Mouse (Mus musculus): ENCODE measurements around the gene Pon3. TPM values are rescaled to one million over a fixed set of nuclear protein-coding genes. Genes with fewer than 3 reads are reported as not detected.
"Not testable (repeated sequence)": the region's sequence is repeated elsewhere in the genome, so short reads cannot be mapped to it uniquely, and the experiment has no call there.

Pon3 gene
- polyA plus RNA-seq, 1 experiment from 2014 or later: 35.2 TPM

DNA sequence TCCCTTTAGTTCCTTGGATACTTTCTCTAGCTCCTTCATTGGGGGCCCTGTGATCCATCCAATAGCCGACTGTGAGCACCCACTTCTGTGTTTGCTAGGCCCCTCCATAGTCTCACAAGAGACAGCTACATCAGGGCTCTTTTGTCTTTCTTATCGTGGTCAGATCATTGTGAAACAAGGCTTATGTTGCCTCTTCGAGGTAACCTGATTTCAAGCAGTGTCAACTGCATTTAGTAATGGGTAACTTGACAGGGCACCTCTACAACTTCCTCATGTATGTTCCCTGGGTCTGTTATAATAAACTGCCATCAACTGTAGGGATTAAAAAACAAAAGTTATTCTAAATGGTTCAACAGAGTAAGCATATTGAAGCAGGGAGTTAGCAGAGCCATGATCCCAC, 21.5 kb downstream of the Pon3 start:
- Histone ChIP-seq H3K36me3 (ENCODE audit: control insufficient read depth, insufficient read depth, low read length) (peaks cover 4% of the 10 kb centered on the region; the same call in 1 of the 2 replicates), H3K9ac (ENCODE audit: low read depth, low read length) (no peak overlapping the region), H3K9me3 (replicated peaks; ENCODE audit: control insufficient read depth, low read length) (no peaks in the 10 kb centered on the region), H3K27me3 (ENCODE audit: control insufficient read depth, insufficient read depth, low read length) (no peaks in the 10 kb centered on the region), H3K4me2 (no peak overlapping the region), H3K27ac (ENCODE audit: low read depth, low read length) (no peak overlapping the region), H3K4me1 (ENCODE audit: control insufficient read depth, insufficient read depth, low read length) (no peaks in the 10 kb centered on the region), H3K4me3 (ENCODE audit: low read depth, low read length) (no peak overlapping the region)
- WGBS (ENCODE audit: insufficient replicate concordance): 84% methylated on average over 3 of the region's 3 CpGs
- no peak for ATAC-seq (replicated peaks; ENCODE audit: insufficient number of reproducible peaks, low FRiP score, low TSS enrichment)

GRCm38 (mm10) chr6:5233812-5234211, 22.3 kb downstream of the Pon3 start:
- H3K9me3 ChIP-seq (replicated peaks; ENCODE audit: control insufficient read depth, low read length): no peaks in the 10 kb centered on the region
- H3K4me2 ChIP-seq: no peak overlapping the region
- no peak overlapping the region for H3K27ac ChIP-seq (ENCODE audit: low read depth, low read length)
- peaks cover 7% of the 10 kb centered on the region for H3K36me3 ChIP-seq (ENCODE audit: control insufficient read depth, insufficient read depth, low read length)
- ATAC-seq (replicated peaks; ENCODE audit: insufficient number of reproducible peaks, low FRiP score, low TSS enrichment): no peak
- no peaks in the 10 kb centered on the region for H3K4me1 ChIP-seq (ENCODE audit: control insufficient read depth, insufficient read depth, low read length)
- H3K27me3 ChIP-seq (ENCODE audit: control insufficient read depth, insufficient read depth, low read length): no peaks in the 10 kb centered on the region
- H3K9ac ChIP-seq (ENCODE audit: low read depth, low read length): no peak overlapping the region
- H3K4me3 ChIP-seq (ENCODE audit: low read depth, low read length): no peak overlapping the region
- WGBS (ENCODE audit: insufficient replicate concordance): 90% methylated on average over 1 of the region's 1 CpGs

DNA sequence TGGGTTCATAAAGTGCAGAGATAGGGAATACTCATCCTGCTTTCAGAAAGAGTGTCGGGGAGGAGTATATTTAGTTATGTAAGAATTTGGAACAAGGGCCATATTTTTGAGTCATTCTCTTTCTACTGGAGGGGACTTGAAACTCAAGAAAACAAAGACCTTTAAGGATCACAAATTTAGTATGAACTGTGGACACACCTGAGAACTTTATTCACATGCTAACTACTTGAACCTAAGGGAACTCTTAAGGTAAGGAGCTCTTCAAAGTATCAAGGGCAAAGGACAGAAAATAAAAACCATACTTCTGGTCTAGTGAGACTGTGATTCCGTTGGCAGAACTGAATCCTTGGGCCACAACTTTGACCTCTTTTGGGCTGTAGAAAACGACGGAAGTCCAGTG, 24.1 kb downstream of the Pon3 start:
- 83% methylated on average over 4 of the region's 4 CpGs for WGBS (ENCODE audit: insufficient replicate concordance)
- no peaks in the 10 kb centered on the region for H3K4me1 ChIP-seq (ENCODE audit: control insufficient read depth, insufficient read depth, low read length)
- no peaks in the 10 kb centered on the region for H3K9me3 ChIP-seq (replicated peaks; ENCODE audit: control insufficient read depth, low read length)
- H3K27me3 ChIP-seq (ENCODE audit: control insufficient read depth, insufficient read depth, low read length): no peaks in the 10 kb centered on the region
- no peak for ATAC-seq (replicated peaks; ENCODE audit: insufficient number of reproducible peaks, low FRiP score, low TSS enrichment)
- H3K9ac ChIP-seq (ENCODE audit: low read depth, low read length): no peak overlapping the region
- H3K36me3 ChIP-seq (ENCODE audit: control insufficient read depth, insufficient read depth, low read length): peaks cover 11% of the 10 kb centered on the region
- no peak overlapping the region for H3K4me3 ChIP-seq (ENCODE audit: low read depth, low read length)
- no peak overlapping the region for H3K4me2 ChIP-seq
- no peak overlapping the region for H3K27ac ChIP-seq (ENCODE audit: low read depth, low read length)

GRCm38 (mm10) chr6:5230261-5230660, 25.8 kb downstream of the Pon3 start:
- H3K4me1 ChIP-seq (ENCODE audit: control insufficient read depth, insufficient read depth, low read length): no peaks in the 10 kb centered on the region
- WGBS (ENCODE audit: insufficient replicate concordance): 81% methylated on average over 5 of the region's 5 CpGs
- H3K9ac ChIP-seq (ENCODE audit: low read depth, low read length): no peak overlapping the region
- no peak overlapping the region for H3K4me2 ChIP-seq
- no peaks in the 10 kb centered on the region for H3K27me3 ChIP-seq (ENCODE audit: control insufficient read depth, insufficient read depth, low read length)
- no peak for ATAC-seq (replicated peaks; ENCODE audit: insufficient number of reproducible peaks, low FRiP score, low TSS enrichment)
- no peaks in the 10 kb centered on the region for H3K9me3 ChIP-seq (replicated peaks; ENCODE audit: control insufficient read depth, low read length)
- no peak overlapping the region for H3K4me3 ChIP-seq (ENCODE audit: low read depth, low read length)
- peaks cover 7% of the 10 kb centered on the region for H3K36me3 ChIP-seq (ENCODE audit: control insufficient read depth, insufficient read depth, low read length)
- no peak overlapping the region for H3K27ac ChIP-seq (ENCODE audit: low read depth, low read length)

DNA sequence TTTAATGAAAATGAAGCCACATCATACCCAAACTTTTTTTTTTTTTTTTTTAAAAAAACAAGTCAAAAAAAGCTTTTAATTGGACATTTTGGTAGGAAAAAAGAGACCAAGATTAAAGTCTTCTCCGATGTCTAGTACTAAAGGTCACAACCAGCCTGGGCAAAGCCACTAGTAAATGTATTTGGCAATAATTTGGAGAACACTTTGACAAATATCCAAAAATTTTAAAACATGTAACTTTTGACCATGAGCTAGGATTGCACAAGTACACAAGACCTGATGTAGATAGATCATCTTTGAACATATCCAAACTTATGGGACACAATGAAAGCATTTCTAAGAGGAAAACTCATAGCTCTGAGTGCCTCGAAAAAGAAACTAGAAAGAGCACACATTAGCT, 32.5 kb downstream of the Pon3 start:
- not testable (repeated sequence) for H3K4me1 ChIP-seq (ENCODE audit: control insufficient read depth, insufficient read depth, low read length); H3K4me3 ChIP-seq (ENCODE audit: low read depth, low read length); ATAC-seq (replicated peaks; ENCODE audit: insufficient number of reproducible peaks, low FRiP score, low TSS enrichment); H3K4me2 ChIP-seq; H3K36me3 ChIP-seq (ENCODE audit: control insufficient read depth, insufficient read depth, low read length); H3K9ac ChIP-seq (ENCODE audit: low read depth, low read length); H3K27ac ChIP-seq (ENCODE audit: low read depth, low read length); H3K9me3 ChIP-seq (replicated peaks; ENCODE audit: control insufficient read depth, low read length); H3K27me3 ChIP-seq (ENCODE audit: control insufficient read depth, insufficient read depth, low read length)
- 76% methylated on average over 2 of the region's 2 CpGs for WGBS (ENCODE audit: insufficient replicate concordance)

DNA sequence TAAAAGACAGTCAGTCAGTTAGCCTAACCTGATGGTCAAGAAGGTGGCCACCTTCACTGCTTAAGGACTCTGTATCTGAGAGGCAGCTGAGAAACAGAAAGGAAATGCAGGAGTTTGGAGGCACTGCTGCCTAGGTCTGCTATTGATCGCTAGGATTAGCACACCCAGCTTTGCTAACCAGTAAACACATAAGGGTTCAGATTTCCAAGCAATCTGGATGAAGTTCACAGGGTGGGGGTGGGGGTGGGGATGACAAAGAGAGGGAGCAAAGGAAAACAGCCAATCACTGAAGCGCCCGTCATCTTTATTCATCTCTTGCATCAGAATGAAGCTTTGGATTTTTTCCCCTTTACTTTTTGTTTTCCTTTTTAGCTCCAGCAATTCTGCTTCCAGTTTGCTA, 34.0 kb downstream of the Pon3 start:
- no peak for ATAC-seq (replicated peaks; ENCODE audit: insufficient number of reproducible peaks, low FRiP score, low TSS enrichment)
- Histone ChIP-seq H3K4me2 (no peak overlapping the region), H3K9ac (ENCODE audit: low read depth, low read length) (no peak overlapping the region), H3K4me1 (ENCODE audit: control insufficient read depth, insufficient read depth, low read length) (no peaks in the 10 kb centered on the region), H3K9me3 (replicated peaks; ENCODE audit: control insufficient read depth, low read length) (no peaks in the 10 kb centered on the region), H3K4me3 (ENCODE audit: low read depth, low read length) (no peak overlapping the region), H3K27ac (ENCODE audit: low read depth, low read length) (no peak overlapping the region), H3K27me3 (ENCODE audit: control insufficient read depth, insufficient read depth, low read length) (no peaks in the 10 kb centered on the region), H3K36me3 (ENCODE audit: control insufficient read depth, insufficient read depth, low read length) (no peaks in the 10 kb centered on the region)
- WGBS (ENCODE audit: insufficient replicate concordance): 64% methylated on average over 3 of the region's 3 CpGs

- no peak overlapping the region for H3K27ac ChIP-seq (ENCODE audit: low read depth, low read length)
- ATAC-seq (replicated peaks; ENCODE audit: insufficient number of reproducible peaks, low FRiP score, low TSS enrichment): no peak
- 81% methylated on average over 4 of the region's 4 CpGs for WGBS (ENCODE audit: insufficient replicate concordance)
- no peak overlapping the region for H3K9ac ChIP-seq (ENCODE audit: low read depth, low read length)
- H3K27me3 ChIP-seq (ENCODE audit: control insufficient read depth, insufficient read depth, low read length): no peaks in the 10 kb centered on the region
- no peaks in the 10 kb centered on the region for H3K4me1 ChIP-seq (ENCODE audit: control insufficient read depth, insufficient read depth, low read length)
- H3K4me2 ChIP-seq: no peak overlapping the region
- no peaks in the 10 kb centered on the region for H3K9me3 ChIP-seq (replicated peaks; ENCODE audit: control insufficient read depth, low read length)
- no peaks in the 10 kb centered on the region for H3K36me3 ChIP-seq (ENCODE audit: control insufficient read depth, insufficient read depth, low read length)
- H3K4me3 ChIP-seq (ENCODE audit: low read depth, low read length): no peak overlapping the region
Measured at GRCm38 (mm10) chr6:5218190-5218589, 37.9 kb downstream of the Pon3 start.

- Histone ChIP-seq H3K27ac (ENCODE audit: low read depth, low read length) (no peak overlapping the region), H3K27me3 (ENCODE audit: control insufficient read depth, insufficient read depth, low read length) (no peaks in the 10 kb centered on the region), H3K4me2 (no peak overlapping the region), H3K4me3 (ENCODE audit: low read depth, low read length) (no peak overlapping the region), H3K4me1 (ENCODE audit: control insufficient read depth, insufficient read depth, low read length) (no peaks in the 10 kb centered on the region), H3K9me3 (replicated peaks; ENCODE audit: control insufficient read depth, low read length) (no peaks in the 10 kb centered on the region), H3K36me3 (ENCODE audit: control insufficient read depth, insufficient read depth, low read length) (no peaks in the 10 kb centered on the region), H3K9ac (ENCODE audit: low read depth, low read length) (no peak overlapping the region)
- WGBS (ENCODE audit: insufficient replicate concordance): 77% methylated on average over 2 of the region's 2 CpGs
- no peak for ATAC-seq (replicated peaks; ENCODE audit: insufficient number of reproducible peaks, low FRiP score, low TSS enrichment)
Measured at GRCm38 (mm10) chr6:5207817-5208216, 48.3 kb downstream of the Pon3 start.

- Histone ChIP-seq H3K9ac (ENCODE audit: low read depth, low read length) (no peak overlapping the region), H3K27ac (ENCODE audit: low read depth, low read length) (no peak overlapping the region), H3K4me2 (no peak overlapping the region), H3K36me3 (ENCODE audit: control insufficient read depth, insufficient read depth, low read length) (no peaks in the 10 kb centered on the region), H3K4me1 (ENCODE audit: control insufficient read depth, insufficient read depth, low read length) (no peaks in the 10 kb centered on the region), H3K9me3 (replicated peaks; ENCODE audit: control insufficient read depth, low read length) (no peaks in the 10 kb centered on the region), H3K27me3 (ENCODE audit: control insufficient read depth, insufficient read depth, low read length) (no peaks in the 10 kb centered on the region), H3K4me3 (ENCODE audit: low read depth, low read length) (no peak overlapping the region)
- 71% methylated on average over 3 of the region's 3 CpGs for WGBS (ENCODE audit: insufficient replicate concordance)
- no peak for ATAC-seq (replicated peaks; ENCODE audit: insufficient number of reproducible peaks, low FRiP score, low TSS enrichment)
Measured at GRCm38 (mm10) chr6:5199916-5200315, 56.2 kb downstream of the Pon3 start.
